In genomic region chr6:31096787-31097186, GRCm38 (mm10) we compare ENCODE assay signal across 8 mouse cellular contexts.
DNase-seq lines count a peak whose midpoint lies in the region; ATAC-seq and TF ChIP-seq lines count a peak whose summit lies in the region.
"Had no signal": no experiment of that assay in that cellular context is flagged by ENCODE, and none has a peak within 500 bp of the region (broad histone marks: within the 10 kb centered on the region; RNA-seq: fewer than 3 reads in every experiment).

No protein-coding gene starts in this region.

- 36% methylated on average over 6 of the region's 6 CpGs for WGBS in forebrain, embryonic 15.5 days
- WGBS in intestine, postnatal 0 days: 51% methylated on average over 6 of the region's 6 CpGs
- 68% methylated on average over 6 of the region's 6 CpGs for WGBS in neural tube, embryonic 12.5 days
- 89% methylated on average over 6 of the region's 6 CpGs for WGBS in kidney, embryonic 16.5 days
- WGBS in kidney, embryonic 15.5 days: 84% methylated on average over 6 of the region's 6 CpGs

- no peak for DNase-seq in layer of hippocampus, adult 2 months (ENCODE audit: low spot score in 2 of 2)
- DNase-seq in layer of hippocampus, postnatal 10 days (ENCODE audit: low spot score in 2 of 2): no peak

- no peaks in the 10 kb centered on the region for H3K36me3 ChIP-seq in forebrain, embryonic 15.5 days
- no peaks in the 10 kb centered on the region for H3K36me3 ChIP-seq in intestine, postnatal 0 days (ENCODE audit: control insufficient read depth, insufficient read depth)
- H3K36me3 ChIP-seq in neural tube, embryonic 12.5 days: no peaks in the 10 kb centered on the region
- no peaks in the 10 kb centered on the region for H3K36me3 ChIP-seq in kidney, embryonic 16.5 days (ENCODE audit: insufficient read depth, low read length)
- H3K36me3 ChIP-seq in kidney, embryonic 15.5 days: no peaks in the 10 kb centered on the region
- H3K36me3 ChIP-seq: embryonic facial prominence, embryonic 15.5 days had no signal

- TF ChIP-seq CTCF in layer of hippocampus, adult 2 months (conservative IDR thresholded peaks at IDR 0.05): no peak
- no peak for TF ChIP-seq CTCF in intestine, postnatal 0 days (IDR thresholded peaks at IDR 0.05; ENCODE audit: low read depth)

- peaks cover 33% of the 10 kb centered on the region for H3K4me1 ChIP-seq in forebrain, embryonic 15.5 days
- H3K4me1 ChIP-seq in intestine, postnatal 0 days (replicated peaks; ENCODE audit: control insufficient read depth, insufficient read depth, low read length): no peaks in the 10 kb centered on the region
- H3K4me1 ChIP-seq in neural tube, embryonic 12.5 days: peaks cover 11% of the 10 kb centered on the region
- H3K4me1 ChIP-seq in kidney, embryonic 16.5 days (ENCODE audit: insufficient read depth, low read length): no peaks in the 10 kb centered on the region
- peaks cover 14% of the 10 kb centered on the region for H3K4me1 ChIP-seq in kidney, embryonic 15.5 days

- no peaks in the 10 kb centered on the region for H3K9me3 ChIP-seq in forebrain, embryonic 15.5 days
- H3K9me3 ChIP-seq in intestine, postnatal 0 days (ENCODE audit: control insufficient read depth): no peaks in the 10 kb centered on the region
- no peaks in the 10 kb centered on the region for H3K9me3 ChIP-seq in neural tube, embryonic 12.5 days
- H3K9me3 ChIP-seq in kidney, embryonic 16.5 days (ENCODE audit: low read length): no peaks in the 10 kb centered on the region
- no peaks in the 10 kb centered on the region for H3K9me3 ChIP-seq in kidney, embryonic 15.5 days (replicated peaks)
- H3K9me3 ChIP-seq: embryonic facial prominence, embryonic 15.5 days had no signal

- H3K27me3 ChIP-seq in forebrain, embryonic 15.5 days: no peaks in the 10 kb centered on the region
- H3K27me3 ChIP-seq in intestine, postnatal 0 days (replicated peaks; ENCODE audit: control insufficient read depth, insufficient read depth, low read length): no peaks in the 10 kb centered on the region
- H3K27me3 ChIP-seq in neural tube, embryonic 12.5 days (replicated peaks): no peaks in the 10 kb centered on the region
- no peaks in the 10 kb centered on the region for H3K27me3 ChIP-seq in kidney, embryonic 16.5 days (ENCODE audit: insufficient read depth, low read length)
- no peaks in the 10 kb centered on the region for H3K27me3 ChIP-seq in kidney, embryonic 15.5 days
- H3K27me3 ChIP-seq: embryonic facial prominence, embryonic 15.5 days had no signal

- no peak overlapping the region for H3K4me2 ChIP-seq in forebrain, embryonic 15.5 days (replicated peaks)
- no peak overlapping the region for H3K4me2 ChIP-seq in intestine, postnatal 0 days (replicated peaks; ENCODE audit: low read depth)
- no peak overlapping the region for H3K4me2 ChIP-seq in neural tube, embryonic 12.5 days (replicated peaks)
- H3K4me2 ChIP-seq in kidney, embryonic 16.5 days (replicated peaks; ENCODE audit: low read depth, low read length): no peak overlapping the region
- no peak overlapping the region for H3K4me2 ChIP-seq in kidney, embryonic 15.5 days
- H3K4me2 ChIP-seq: embryonic facial prominence, embryonic 15.5 days had no signal

- no peak overlapping the region for H3K9ac ChIP-seq in forebrain, embryonic 15.5 days (replicated peaks)
- no peak overlapping the region for H3K9ac ChIP-seq in intestine, postnatal 0 days (ENCODE audit: low read depth, low read length)
- H3K9ac ChIP-seq in neural tube, embryonic 12.5 days: no peak overlapping the region
- no peak overlapping the region for H3K9ac ChIP-seq in kidney, embryonic 16.5 days (replicated peaks; ENCODE audit: low read length)
- H3K9ac ChIP-seq in kidney, embryonic 15.5 days: no peak overlapping the region
- H3K9ac ChIP-seq: embryonic facial prominence, embryonic 15.5 days had no signal

- H3K4me3 ChIP-seq in layer of hippocampus, adult 2 months: no peak overlapping the region
- H3K4me3 ChIP-seq in forebrain, embryonic 15.5 days: no peak overlapping the region
- no peak overlapping the region for H3K4me3 ChIP-seq in intestine, postnatal 0 days (ENCODE audit: low read depth, low read length)
- H3K4me3 ChIP-seq in neural tube, embryonic 12.5 days: no peak overlapping the region
- no peak overlapping the region for H3K4me3 ChIP-seq in kidney, embryonic 16.5 days (ENCODE audit: low read length)
- no peak overlapping the region for H3K4me3 ChIP-seq in kidney, embryonic 15.5 days (replicated peaks)
- H3K4me3 ChIP-seq: embryonic facial prominence, embryonic 15.5 days had no signal

- ATAC-seq in forebrain, embryonic 15.5 days (replicated peaks): peak; percentile 27; the same call in 1 of the 2 replicates
- ATAC-seq in intestine, postnatal 0 days: peak; percentile 65
- ATAC-seq in neural tube, embryonic 12.5 days (ENCODE audit: low FRiP score, low read depth): no peak
- no peak for ATAC-seq in kidney, embryonic 16.5 days (ENCODE audit: low FRiP score, low TSS enrichment)
- no peak for ATAC-seq in kidney, embryonic 15.5 days (replicated peaks; ENCODE audit: low FRiP score)

- peak overlapping the region; percentile 72 for H3K27ac ChIP-seq in layer of hippocampus, adult 2 months
- H3K27ac ChIP-seq in forebrain, embryonic 15.5 days (replicated peaks): peak overlapping the region; percentile 77
- no peak overlapping the region for H3K27ac ChIP-seq in intestine, postnatal 0 days (ENCODE audit: low read depth, low read length)
- H3K27ac ChIP-seq in neural tube, embryonic 12.5 days: 0 out of 2 replicates have a peak overlapping the region, but pooled peaks have one; percentile 27
- no peak overlapping the region for H3K27ac ChIP-seq in kidney, embryonic 16.5 days (ENCODE audit: low read length)
- no peak overlapping the region for H3K27ac ChIP-seq in kidney, embryonic 15.5 days
- H3K27ac ChIP-seq: embryonic facial prominence, embryonic 15.5 days had no signal

Comparison
In these comparisons a context has a peak if more than half of its experiments do, and no peak if none do; other contexts are left out.
1. H3K27ac ChIP-seq: peak in layer of hippocampus, adult 2 months (single experiment), forebrain, embryonic 15.5 days (single experiment) and neural tube, embryonic 12.5 days (single experiment); none in intestine, postnatal 0 days (single experiment), kidney, embryonic 16.5 days (single experiment) and kidney, embryonic 15.5 days (single experiment).
2. ATAC-seq: peak in forebrain, embryonic 15.5 days (single experiment) and intestine, postnatal 0 days (single experiment); none in neural tube, embryonic 12.5 days (single experiment), kidney, embryonic 16.5 days (single experiment) and kidney, embryonic 15.5 days (single experiment).